Mouse (Mus musculus): ENCODE data around the gene Tgfbr3l. TPM values are rescaled to one million over a fixed set of nuclear protein-coding genes. Genes with fewer than 3 reads are reported as not detected.
A peak's percentile ranks its signal among the peaks of the same experiment; 100 is the strongest.

The Tgfbr3l gene
- polyA plus RNA-seq, 1 experiment from 2014 or later = 2.8 TPM

DNA sequence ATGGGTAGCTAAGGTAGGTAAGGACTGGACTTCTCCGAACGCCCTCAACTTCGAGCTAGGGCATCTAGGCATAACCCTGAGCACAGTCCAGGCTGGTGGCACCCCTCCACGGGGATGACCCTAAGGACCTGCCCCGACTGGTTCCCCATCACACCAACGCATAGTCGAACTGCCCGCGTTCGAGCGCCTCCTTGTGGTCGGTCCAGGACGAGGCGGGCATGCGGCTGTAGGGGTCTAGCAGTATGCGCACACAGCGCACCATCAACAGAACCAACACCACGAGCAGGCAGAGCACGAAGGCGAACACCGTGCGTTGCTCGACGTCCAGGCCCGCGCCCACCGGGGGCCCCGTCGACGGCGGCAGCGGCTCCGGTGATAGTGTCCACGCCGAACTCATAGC, 10.2 kb downstream of the Tgfbr3l start:
- Histone ChIP-seq H3K9ac (ENCODE audit: low read depth, low read length) (peak overlapping the region; percentile 88), H3K27ac (ENCODE audit: low read depth, low read length) (peak overlapping the region; percentile 97), H3K9me3 (ENCODE audit: control insufficient read depth, low read length) (no peaks in the 10 kb centered on the region), H3K36me3 (ENCODE audit: control insufficient read depth, insufficient read depth, low read length) (peaks cover 34% of the 10 kb centered on the region), H3K4me2 (ENCODE audit: low read length) (peak overlapping the region; percentile 59), H3K4me1 (ENCODE audit: control insufficient read depth, insufficient read depth, low read depth, low read length) (peaks cover 31% of the 10 kb centered on the region), H3K27me3 (replicated peaks; ENCODE audit: control insufficient read depth, insufficient read depth, low read length) (no peaks in the 10 kb centered on the region), H3K4me3 (ENCODE audit: low read length) (peak overlapping the region; percentile 75)
- ATAC-seq = peak; percentile 52
- WGBS = 3% methylated on average over 34 of the region's 35 CpGs

DNA sequence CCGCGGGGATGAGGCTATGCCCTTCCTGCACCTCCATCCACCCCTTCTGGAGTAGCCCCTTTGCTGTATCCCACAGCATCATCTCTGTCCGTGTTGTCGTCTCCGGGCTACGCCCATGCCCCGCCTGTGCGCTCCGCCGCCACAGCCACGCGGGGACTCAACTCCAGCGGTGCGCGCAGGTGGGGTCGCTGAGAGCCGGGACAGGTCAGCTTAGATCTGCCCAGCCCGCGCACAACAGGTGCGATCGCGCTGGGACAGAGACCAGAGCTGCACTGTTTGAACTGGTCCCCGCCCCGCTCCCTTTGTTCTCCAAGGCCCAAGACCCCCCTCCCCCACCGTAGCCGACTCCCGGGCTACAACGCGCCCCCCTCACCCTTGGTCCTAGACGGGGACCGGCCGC, 10.7 kb downstream of the Tgfbr3l start:
- H3K36me3 ChIP-seq (ENCODE audit: control insufficient read depth, insufficient read depth, low read length) = peaks cover 34% of the 10 kb centered on the region
- H3K4me3 ChIP-seq (ENCODE audit: low read length) = peak overlapping the region; percentile 75
- peak; percentile 74 for ATAC-seq
- no peaks in the 10 kb centered on the region for H3K27me3 ChIP-seq (replicated peaks; ENCODE audit: control insufficient read depth, insufficient read depth, low read length)
- peak overlapping the region; percentile 59 for H3K4me2 ChIP-seq (ENCODE audit: low read length)
- WGBS = under 1% methylated on average over 27 of the region's 32 CpGs
- H3K9me3 ChIP-seq (ENCODE audit: control insufficient read depth, low read length) = no peaks in the 10 kb centered on the region
- H3K4me1 ChIP-seq (ENCODE audit: control insufficient read depth, insufficient read depth, low read depth, low read length) = peaks cover 29% of the 10 kb centered on the region
- peak overlapping the region; percentile 88 for H3K9ac ChIP-seq (ENCODE audit: low read depth, low read length)
- peak overlapping the region; percentile 97 for H3K27ac ChIP-seq (ENCODE audit: low read depth, low read length)

- Histone ChIP-seq H3K36me3 (ENCODE audit: control insufficient read depth, insufficient read depth, low read length) (peaks cover 34% of the 10 kb centered on the region), H3K27me3 (replicated peaks; ENCODE audit: control insufficient read depth, insufficient read depth, low read length) (no peaks in the 10 kb centered on the region), H3K4me1 (ENCODE audit: control insufficient read depth, insufficient read depth, low read depth, low read length) (peaks cover 23% of the 10 kb centered on the region), H3K4me3 (ENCODE audit: low read length) (peak within 1 kb of the TSS; percentile 75), H3K9ac (ENCODE audit: low read depth, low read length) (peak within 1 kb of the TSS; percentile 88), H3K4me2 (ENCODE audit: low read length) (peak within 1 kb of the TSS; percentile 59), H3K27ac (ENCODE audit: low read depth, low read length) (peak within 1 kb of the TSS; percentile 97), H3K9me3 (ENCODE audit: control insufficient read depth, low read length) (no peaks in the 10 kb centered on the region)
- peak; percentile 91 for ATAC-seq
- WGBS = 6% methylated on average over 20 of the region's 33 CpGs
These were observed 11.3 kb downstream of the Tgfbr3l start, which contains the start of gene Ctxn1 for GRCm38 (mm10) chr8:4259125-4259804. Ctxn1 (minus strand) TSS chr8:4259274.

DNA sequence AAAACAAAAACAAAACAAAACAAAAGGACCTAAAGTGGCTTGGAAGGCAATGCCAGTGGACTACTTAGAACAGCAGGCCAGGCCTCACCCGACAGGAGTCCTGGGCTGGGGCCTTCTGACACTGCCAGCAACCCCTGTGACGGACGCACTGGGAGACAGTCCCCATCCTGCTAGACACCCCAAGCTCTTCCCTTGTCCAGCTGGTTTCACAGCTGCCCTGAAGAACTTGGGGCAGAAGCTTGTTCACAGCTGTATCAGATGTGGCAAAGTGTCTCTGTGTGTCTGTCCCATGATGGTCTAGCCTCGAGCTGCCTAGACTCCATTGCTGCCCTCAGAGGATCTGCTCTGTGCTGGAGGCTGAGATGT, 11.8 kb downstream of the Tgfbr3l start:
- Histone ChIP-seq H3K36me3 (ENCODE audit: control insufficient read depth, insufficient read depth, low read length) (peaks cover 32% of the 10 kb centered on the region), H3K9me3 (ENCODE audit: control insufficient read depth, low read length) (no peaks in the 10 kb centered on the region), H3K4me1 (ENCODE audit: control insufficient read depth, insufficient read depth, low read depth, low read length) (peaks cover 21% of the 10 kb centered on the region), H3K4me3 (ENCODE audit: low read length) (no peak overlapping the region; the same call in 1 of the 2 replicates), H3K27me3 (replicated peaks; ENCODE audit: control insufficient read depth, insufficient read depth, low read length) (no peaks in the 10 kb centered on the region), H3K9ac (ENCODE audit: low read depth, low read length) (no peak overlapping the region), H3K27ac (ENCODE audit: low read depth, low read length) (peak overlapping the region; percentile 97), H3K4me2 (ENCODE audit: low read length) (no peak overlapping the region; the same call in 1 of the 2 replicates)
- ATAC-seq = no peak
- 78% methylated on average over 4 of the region's 4 CpGs for WGBS

- peaks cover 36% of the 10 kb centered on the region for H3K36me3 ChIP-seq (ENCODE audit: control insufficient read depth, insufficient read depth, low read length)
- no peak for ATAC-seq
- no peak overlapping the region for H3K4me2 ChIP-seq (ENCODE audit: low read length)
- no peaks in the 10 kb centered on the region for H3K27me3 ChIP-seq (replicated peaks; ENCODE audit: control insufficient read depth, insufficient read depth, low read length)
- no peak overlapping the region for H3K27ac ChIP-seq (ENCODE audit: low read depth, low read length)
- WGBS = 86% methylated on average over 8 of the region's 8 CpGs
- H3K9ac ChIP-seq (ENCODE audit: low read depth, low read length) = no peak overlapping the region
- H3K4me1 ChIP-seq (ENCODE audit: control insufficient read depth, insufficient read depth, low read depth, low read length) = peaks cover 4% of the 10 kb centered on the region
- no peaks in the 10 kb centered on the region for H3K9me3 ChIP-seq (ENCODE audit: control insufficient read depth, low read length)
- H3K4me3 ChIP-seq (ENCODE audit: low read length) = no peak overlapping the region
These were observed 15.2 kb downstream of the Tgfbr3l start for GRCm38 (mm10) chr8:4263105-4263791.

DNA sequence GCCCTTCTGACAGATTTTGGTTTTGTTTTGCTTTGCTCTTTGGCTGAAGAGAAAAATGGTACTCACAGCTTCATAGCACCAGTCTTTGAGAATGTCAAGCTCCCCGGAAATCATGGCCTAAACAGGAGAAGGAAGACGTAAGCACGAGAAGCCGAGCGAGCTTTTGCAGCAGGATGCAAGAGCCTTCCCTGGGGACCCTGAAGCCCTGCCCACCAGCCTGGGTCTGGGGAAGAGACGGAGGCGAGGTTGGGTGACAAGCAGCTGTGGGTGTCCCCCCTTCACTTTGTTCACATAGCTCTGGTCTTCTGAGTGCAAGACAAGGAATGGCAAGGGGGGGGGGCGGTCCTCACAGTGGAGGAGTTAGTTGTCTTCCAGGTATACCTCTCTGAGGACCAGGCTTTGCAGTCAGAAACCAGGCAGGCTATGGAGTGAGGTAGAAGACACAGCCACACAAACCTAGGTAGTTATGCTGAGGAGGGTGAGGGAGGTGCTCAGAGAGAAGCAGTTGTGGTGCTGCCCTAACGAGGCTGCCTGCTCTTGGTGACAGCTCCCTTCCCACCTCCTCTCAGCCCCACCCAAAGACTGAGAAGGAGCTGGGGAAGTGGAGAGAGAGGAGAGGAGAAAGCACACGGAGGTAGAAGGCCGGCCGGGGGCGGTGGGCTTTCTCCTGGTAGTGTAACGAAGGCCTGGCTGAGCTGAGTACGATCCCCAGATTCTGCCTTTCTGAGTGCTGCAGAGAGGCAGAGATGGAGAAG, 17.3 kb downstream of the Tgfbr3l start:
- 92% methylated on average over 15 of the region's 15 CpGs for WGBS

GRCm38 (mm10) chr8:4267627-4268026, 19.6 kb downstream of the Tgfbr3l start:
- Histone ChIP-seq H3K27me3 (replicated peaks; ENCODE audit: control insufficient read depth, insufficient read depth, low read length) (no peaks in the 10 kb centered on the region), H3K4me3 (ENCODE audit: low read length) (no peak overlapping the region), H3K36me3 (ENCODE audit: control insufficient read depth, insufficient read depth, low read length) (peaks cover 42% of the 10 kb centered on the region), H3K4me2 (ENCODE audit: low read length) (no peak overlapping the region), H3K9ac (ENCODE audit: low read depth, low read length) (no peak overlapping the region), H3K9me3 (ENCODE audit: control insufficient read depth, low read length) (no peaks in the 10 kb centered on the region), H3K27ac (ENCODE audit: low read depth, low read length) (no peak overlapping the region), H3K4me1 (ENCODE audit: control insufficient read depth, insufficient read depth, low read depth, low read length) (no peaks in the 10 kb centered on the region)
- WGBS = 78% methylated on average over 15 of the region's 15 CpGs
- ATAC-seq = no peak

More for the DNA sequence above, 17.3 kb downstream of the Tgfbr3l start:
- H3K27me3 ChIP-seq (replicated peaks; ENCODE audit: control insufficient read depth, insufficient read depth, low read length) = no peaks in the 10 kb centered on the region
- peaks cover 45% of the 10 kb centered on the region for H3K36me3 ChIP-seq (ENCODE audit: control insufficient read depth, insufficient read depth, low read length)
- no peaks in the 10 kb centered on the region for H3K4me1 ChIP-seq (ENCODE audit: control insufficient read depth, insufficient read depth, low read depth, low read length)
- no peak overlapping the region for H3K4me2 ChIP-seq (ENCODE audit: low read length)
- no peak overlapping the region for H3K27ac ChIP-seq (ENCODE audit: low read depth, low read length)
- no peak overlapping the region for H3K4me3 ChIP-seq (ENCODE audit: low read length)
- no peak overlapping the region for H3K9ac ChIP-seq (ENCODE audit: low read depth, low read length)
- ATAC-seq = no peak
- no peaks in the 10 kb centered on the region for H3K9me3 ChIP-seq (ENCODE audit: control insufficient read depth, low read length)

- ATAC-seq = no peak
- H3K27ac ChIP-seq (ENCODE audit: low read depth, low read length) = no peak overlapping the region
- H3K36me3 ChIP-seq (ENCODE audit: control insufficient read depth, insufficient read depth, low read length) = peaks cover 45% of the 10 kb centered on the region
- no peaks in the 10 kb centered on the region for H3K9me3 ChIP-seq (ENCODE audit: control insufficient read depth, low read length)
- no peaks in the 10 kb centered on the region for H3K27me3 ChIP-seq (replicated peaks; ENCODE audit: control insufficient read depth, insufficient read depth, low read length)
- H3K4me3 ChIP-seq (ENCODE audit: low read length) = no peak overlapping the region
- H3K9ac ChIP-seq (ENCODE audit: low read depth, low read length) = no peak overlapping the region
- WGBS = 97% methylated on average over 6 of the region's 6 CpGs
- H3K4me2 ChIP-seq (ENCODE audit: low read length) = no peak overlapping the region
- H3K4me1 ChIP-seq (ENCODE audit: control insufficient read depth, insufficient read depth, low read depth, low read length) = peaks cover 4% of the 10 kb centered on the region
These were observed 21.6 kb downstream of the Tgfbr3l start for GRCm38 (mm10) chr8:4269609-4270008.
